Mouse (Mus musculus) layer of hippocampus, adult 9-11 months (tissue): ENCODE data around the gene Gstm5.
"Not testable (repeated sequence)": the region's sequence is repeated elsewhere in the genome, so short reads cannot be mapped to it uniquely, and the experiment has no call there.

Experiments used
- DNase-seq: peaks from one replicate; pipeline ENCODE4 v3.0.0; 2022

The Gstm5 gene

GRCm38 (mm10) chr3:107895720-107896569, at the start of gene Gstm5:
TSS of gene Gstm5 (plus strand) at chr3:107895821.
- peak; percentile 89 for DNase-seq

DNA sequence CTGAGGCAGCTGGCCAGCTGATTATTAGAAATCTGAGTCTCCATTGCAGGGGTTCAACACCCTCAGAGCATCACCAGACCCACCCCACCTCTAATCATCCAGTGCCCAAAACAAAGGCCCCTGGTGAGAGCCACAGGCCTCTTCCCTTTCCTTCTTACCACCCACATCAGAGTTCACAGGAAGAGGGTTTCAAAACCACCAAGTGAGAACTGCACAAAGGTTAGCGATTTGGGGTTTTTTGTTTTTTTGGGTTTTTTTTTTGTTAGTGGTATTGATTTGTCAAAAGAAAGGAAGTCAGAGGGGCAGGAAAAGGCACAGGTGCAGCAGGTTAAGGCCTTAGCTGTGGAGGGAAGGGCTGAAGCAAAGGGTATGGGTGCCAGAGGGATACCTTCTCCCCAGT, 49.4 kb upstream of the Gstm5 start:
- DNase-seq = no peak

- DNase-seq = no peak
Measured at GRCm38 (mm10) chr3:107846835-107847234, 48.8 kb upstream of the Gstm5 start.

GRCm38 (mm10) chr3:107848126-107848525, 47.5 kb upstream of the Gstm5 start:
- peak; percentile 66 for DNase-seq

GRCm38 (mm10) chr3:107849000-107849692, 46.5 kb upstream of the Gstm5 start:
- no peak for DNase-seq

- DNase-seq = no peak
Measured at GRCm38 (mm10) chr3:107849693-107850031, 46.0 kb upstream of the Gstm5 start.

- DNase-seq = no peak
Measured at GRCm38 (mm10) chr3:107850418-107851031, 45.1 kb upstream of the Gstm5 start.

- peak; percentile 81 for DNase-seq
Measured at GRCm38 (mm10) chr3:107852786-107853185, 42.8 kb upstream of the Gstm5 start.

DNA sequence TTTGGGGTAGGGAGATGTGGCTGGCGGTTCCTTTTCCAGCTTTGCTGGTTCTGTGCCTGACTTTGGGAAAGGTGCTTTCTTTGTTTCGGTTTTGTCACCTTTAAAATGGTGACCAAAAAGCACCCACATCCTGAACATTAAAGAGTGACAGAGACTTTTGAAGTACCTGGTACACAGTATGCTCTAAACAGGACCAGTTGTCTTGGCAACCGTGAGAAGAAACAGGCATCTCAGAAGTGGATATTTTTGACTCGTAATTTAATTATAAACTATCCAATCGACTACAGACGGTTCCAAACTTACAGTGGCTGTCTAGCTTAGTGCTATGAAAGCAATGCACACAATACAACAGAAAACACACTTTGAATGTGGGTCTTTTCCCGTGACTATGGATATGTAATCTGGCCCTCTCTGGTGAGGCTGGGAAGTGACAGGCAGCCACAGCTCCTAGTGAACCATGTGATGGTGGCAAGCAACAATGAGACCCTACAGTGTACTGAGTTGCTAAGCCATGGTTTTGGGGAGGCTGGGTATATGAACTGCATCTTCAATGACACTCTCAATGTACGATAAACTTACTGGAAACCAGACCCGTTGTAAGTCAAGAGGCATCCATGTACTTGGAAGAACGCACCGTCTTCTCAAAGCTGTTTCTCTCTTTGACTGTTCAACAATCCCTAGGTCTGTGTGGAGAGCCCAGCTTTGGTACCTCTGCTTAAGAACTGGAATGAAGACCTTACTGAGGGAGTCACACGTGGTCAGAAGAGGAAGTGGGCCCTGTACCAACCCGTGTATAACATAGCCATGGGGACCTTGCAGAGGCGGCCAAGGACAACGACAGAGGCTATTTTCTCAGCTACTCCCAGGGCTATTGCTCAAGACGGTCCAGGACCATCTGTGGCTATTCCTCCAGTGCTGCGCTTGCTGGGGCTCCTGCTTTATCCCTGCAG, 42.1 kb upstream of the Gstm5 start:
- DNase-seq = peak; percentile 82

DNA sequence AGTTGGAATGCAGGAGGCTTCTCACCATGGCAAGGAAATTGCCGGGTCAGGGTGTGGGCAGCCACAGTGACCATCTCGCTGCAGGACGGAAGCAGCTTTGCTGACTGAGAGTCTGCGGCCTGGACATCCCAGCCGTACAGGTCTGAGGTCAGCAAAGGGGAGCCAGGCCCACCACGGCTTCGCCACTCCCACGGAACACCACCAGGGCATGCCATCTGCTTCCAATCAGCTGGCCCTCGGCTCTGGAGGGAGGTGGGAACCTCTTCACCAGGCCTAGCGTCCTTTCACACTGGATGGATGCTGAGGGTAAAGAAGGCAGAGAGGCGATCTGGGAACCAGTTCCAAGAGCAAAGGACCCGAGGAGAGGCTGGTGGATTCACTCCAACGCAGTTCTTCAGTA, 40.3 kb upstream of the Gstm5 start:
- peak; percentile 84 for DNase-seq

DNA sequence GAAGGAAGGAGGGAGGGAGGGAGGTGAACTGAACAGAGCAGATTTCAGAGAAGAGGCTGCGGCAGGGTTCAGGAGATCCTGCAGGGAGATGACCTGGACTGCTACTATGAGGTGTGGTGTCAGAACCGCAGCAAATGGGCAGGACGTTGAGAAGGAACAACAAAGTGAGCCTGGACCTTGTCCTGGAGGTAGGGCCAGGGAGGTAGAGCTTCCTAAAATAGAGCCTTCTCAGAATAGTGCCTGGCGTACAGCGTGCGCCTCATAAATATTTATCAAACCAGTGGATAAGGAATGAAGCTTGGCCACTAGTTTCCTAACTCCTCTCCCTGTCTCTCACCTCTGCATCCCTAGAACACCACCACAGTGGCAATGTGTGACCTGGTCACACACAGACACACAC, 38.0 kb upstream of the Gstm5 start:
- no peak for DNase-seq

DNA sequence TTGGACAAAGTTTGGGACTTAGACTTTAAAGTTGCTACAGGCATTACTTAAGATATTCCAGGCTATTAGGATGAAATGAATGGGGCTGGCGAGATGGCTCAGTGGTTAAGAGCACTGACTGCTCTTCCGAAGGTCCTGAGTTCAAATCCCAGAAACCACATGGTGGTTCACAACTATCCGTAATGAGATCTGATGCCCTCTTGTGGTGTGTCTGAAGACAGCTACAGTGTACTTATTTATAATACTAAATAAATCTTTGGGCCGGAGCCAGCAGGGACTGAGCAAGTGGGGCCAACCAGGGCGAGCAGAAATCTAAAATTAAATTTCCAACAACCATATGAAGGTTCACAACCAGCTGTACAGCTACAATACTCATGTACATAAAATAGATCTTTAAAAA, 34.1 kb upstream of the Gstm5 start:
- DNase-seq = not testable (repeated sequence)

- no peak for DNase-seq
Measured at GRCm38 (mm10) chr3:107862471-107862870, 33.1 kb upstream of the Gstm5 start.

DNA sequence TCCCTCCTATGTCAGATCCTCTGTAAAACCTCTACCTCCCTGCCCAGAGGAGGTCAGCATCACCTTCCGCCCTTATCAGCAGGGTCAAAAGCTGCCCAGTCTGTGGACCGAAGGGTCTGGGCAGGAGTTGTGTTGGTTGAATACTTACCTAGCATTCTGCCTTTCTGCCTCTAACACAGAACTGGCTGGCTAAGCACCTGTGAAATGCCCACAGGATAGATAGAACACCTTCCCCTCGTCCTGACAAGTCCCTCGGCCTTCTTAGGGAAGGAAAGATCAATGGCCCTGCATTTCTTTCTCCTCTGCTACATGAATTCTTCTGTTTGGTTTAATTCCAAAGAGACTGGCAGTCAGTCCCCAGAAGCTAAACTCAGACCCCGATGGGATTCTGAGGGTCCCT, 32.1 kb upstream of the Gstm5 start:
- DNase-seq = no peak

DNA sequence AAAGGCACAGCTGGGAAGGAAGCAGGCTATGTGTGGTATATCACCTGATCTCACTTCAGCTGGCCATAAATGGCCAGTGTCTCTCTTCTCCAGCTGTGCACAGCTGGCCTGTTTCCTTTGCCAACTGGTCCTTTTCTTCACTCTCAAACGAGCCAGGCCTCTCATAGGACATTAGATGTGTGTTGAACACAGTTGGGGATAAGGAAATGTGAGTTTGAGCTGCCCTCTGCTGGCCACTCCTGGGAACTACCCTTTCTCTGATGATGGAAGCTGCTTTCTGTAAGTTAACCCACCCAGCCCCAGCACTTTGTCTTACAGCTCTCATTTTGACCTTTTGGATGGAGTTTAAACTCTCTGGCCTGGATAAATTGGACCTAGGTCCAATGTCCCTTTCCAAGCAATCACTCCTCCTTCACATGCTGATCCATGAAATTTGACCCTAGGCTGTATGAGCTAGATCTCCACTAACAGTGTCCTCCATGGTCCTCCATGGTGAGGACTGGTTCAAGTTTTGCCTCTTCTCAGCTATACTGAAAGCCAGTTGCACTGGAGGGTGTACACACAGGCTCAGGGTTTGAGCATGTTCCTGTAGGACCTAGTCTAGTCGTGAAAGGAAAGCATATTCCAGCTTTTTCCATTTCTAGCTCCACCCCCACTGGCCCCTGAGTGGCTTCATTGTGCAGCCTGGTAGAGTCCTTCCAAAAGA, 31.6 kb upstream of the Gstm5 start:
- peak; percentile 92 for DNase-seq

- DNase-seq = no peak
Measured at GRCm38 (mm10) chr3:107865364-107866091, 30.1 kb upstream of the Gstm5 start.

DNA sequence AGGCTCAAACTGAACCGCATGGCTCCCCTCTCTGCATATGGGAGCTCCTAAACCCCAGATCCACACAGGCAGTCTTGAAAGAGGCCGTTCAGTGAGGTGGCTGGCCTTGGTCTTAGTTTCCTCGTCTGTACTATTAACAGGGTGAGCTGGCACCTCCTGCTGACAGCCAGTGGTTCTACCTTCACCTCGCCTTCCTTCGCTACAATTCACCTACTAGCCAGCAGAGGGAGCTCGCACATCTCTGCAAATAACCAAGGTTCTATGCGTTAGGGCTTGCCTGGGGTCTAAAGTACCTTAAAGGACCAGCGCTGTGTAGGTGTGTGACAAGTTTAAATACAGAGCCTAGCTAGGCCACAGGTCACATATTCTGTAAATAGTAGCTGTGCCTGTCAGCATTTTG, 28.5 kb upstream of the Gstm5 start:
- peak; percentile 84 for DNase-seq

DNA sequence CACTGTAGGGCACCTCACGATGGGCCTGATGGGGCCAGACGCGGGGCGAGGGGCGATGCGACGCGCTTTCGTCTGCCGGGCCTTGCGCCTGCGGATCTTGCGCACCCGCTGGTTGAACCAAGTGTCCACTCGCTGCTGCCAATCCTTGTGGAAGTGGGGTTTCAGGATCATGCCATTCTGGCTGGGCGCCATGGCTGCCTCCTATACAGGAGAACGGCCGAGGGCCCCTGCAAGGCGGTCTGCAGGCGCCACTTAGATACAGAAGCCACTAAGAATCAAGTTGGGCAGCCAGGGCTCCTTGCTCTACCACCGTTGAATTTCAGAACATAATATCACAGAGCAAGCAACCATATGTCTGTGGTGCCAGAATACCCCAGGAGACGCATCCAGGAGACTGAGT, 27.2 kb upstream of the Gstm5 start:
- no peak for DNase-seq

DNA sequence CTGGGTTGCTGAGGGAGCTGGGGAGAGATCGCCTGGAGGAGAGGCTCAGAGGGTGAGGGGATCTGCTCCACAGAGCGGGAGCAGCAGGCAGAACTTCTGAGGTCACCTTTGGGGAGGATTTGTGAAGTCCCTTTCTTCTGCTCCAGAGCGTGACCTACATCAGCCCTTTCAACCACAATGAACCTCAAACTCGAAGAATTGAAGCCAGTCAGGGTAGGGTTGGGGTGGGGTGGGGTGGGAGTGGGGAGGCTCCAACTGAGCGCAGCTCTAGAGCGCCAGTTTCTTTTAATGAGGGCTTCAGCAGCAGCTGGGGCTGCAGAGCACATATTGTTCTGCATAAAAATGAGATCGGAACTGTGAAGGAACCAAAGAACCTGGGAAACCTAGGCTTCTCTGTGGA, 26.5 kb upstream of the Gstm5 start:
- peak; percentile 60 for DNase-seq

- DNase-seq = no peak
Measured at GRCm38 (mm10) chr3:107869925-107870324, 25.7 kb upstream of the Gstm5 start.
